Mouse (Mus musculus) layer of hippocampus, postnatal 36 days (tissue): ENCODE data around the gene Hinfp. TPM values are rescaled to one million over a fixed set of nuclear protein-coding genes. Genes with fewer than 3 reads are reported as not detected.
"Not testable (repeated sequence)": the region's sequence is repeated elsewhere in the genome, so short reads cannot be mapped to it uniquely, and the experiment has no call there.

Experiments used
- DNase-seq, 2 experiments: peaks; one replicate each; pipeline ENCODE4 v3.0.0; 2022
- total RNA-seq, 2 experiments: library from RNA; stranded (reverse); gene quantifications; 2 replicates each; pipeline ENCODE4 v1.2.3; 2021

Gene Hinfp
- total RNA-seq, 2 experiments from 2014 or later, result 27.4 to 30.1 TPM

DNA sequence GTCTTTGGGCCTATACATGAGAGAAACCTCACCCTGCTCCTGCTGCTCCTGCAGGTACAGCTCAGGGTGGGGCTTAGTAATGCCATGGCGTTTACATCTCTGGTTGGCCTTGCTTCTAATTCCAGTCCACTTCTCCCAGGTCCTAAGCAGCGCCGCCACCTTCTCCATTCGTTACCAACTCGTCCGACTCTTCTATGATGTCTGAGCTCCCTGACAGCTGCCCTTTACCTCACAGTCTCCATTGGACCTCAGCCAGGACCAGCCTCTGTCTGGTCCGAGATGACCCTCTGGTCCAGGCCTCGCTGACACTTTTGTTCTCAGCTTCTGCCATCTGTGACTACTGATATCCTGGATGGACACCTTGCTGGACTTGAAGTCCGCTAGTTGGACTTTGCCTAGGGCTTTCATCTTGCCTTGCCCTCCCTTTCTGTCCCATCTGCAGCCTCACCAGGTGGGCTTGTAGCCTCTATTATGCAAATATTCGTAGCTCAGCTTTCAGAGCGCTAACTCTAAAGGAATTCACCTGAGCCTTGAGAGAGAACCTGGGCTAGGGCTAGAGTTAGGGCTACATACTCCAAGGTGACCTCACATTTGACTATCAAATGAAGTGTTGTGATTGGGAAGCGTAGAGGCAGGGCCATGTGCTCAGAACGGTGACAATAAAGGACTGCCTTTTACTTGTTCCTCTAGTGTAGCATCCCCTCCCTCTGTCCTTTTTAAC is 27.6 kb upstream of the Hinfp start:
- no peak for DNase-seq

- DNase-seq, result no peak
Measured at GRCm38 (mm10) chr9:44330736-44331135, 25.3 kb upstream of the Hinfp start.

DNA sequence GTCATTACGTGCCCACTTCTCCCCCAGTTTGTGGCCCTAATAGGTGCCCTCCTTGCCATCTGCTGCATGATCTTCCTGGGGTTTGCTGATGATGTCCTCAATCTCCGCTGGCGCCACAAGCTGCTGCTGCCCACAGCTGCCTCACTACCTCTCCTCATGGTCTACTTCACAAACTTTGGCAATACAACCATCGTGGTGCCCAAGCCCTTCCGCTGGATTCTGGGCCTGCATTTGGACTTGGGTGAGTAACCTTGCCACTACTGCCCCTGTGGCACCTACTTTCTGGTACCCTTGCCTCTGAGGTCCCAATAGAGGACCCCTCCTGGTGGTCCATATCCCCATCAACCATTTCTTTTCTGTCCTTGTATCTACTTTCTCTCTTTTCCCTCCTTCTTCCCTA is 22.5 kb upstream of the Hinfp start:
- no peak for DNase-seq

- no peak for DNase-seq
Measured at GRCm38 (mm10) chr9:44327064-44327711, 21.7 kb upstream of the Hinfp start.

GRCm38 (mm10) chr9:44326371-44327063 is 21.0 kb upstream of the Hinfp start:
- DNase-seq, result peak; percentile 85 to 86

- no peak for DNase-seq
Measured at GRCm38 (mm10) chr9:44325768-44326370, 20.4 kb upstream of the Hinfp start, which contains the start of gene Dpagt1. Dpagt1 (plus strand) TSS chr9:44326019.

- not testable (repeated sequence) for DNase-seq
Measured at GRCm38 (mm10) chr9:44325032-44325767, 19.7 kb upstream of the Hinfp start.

DNA sequence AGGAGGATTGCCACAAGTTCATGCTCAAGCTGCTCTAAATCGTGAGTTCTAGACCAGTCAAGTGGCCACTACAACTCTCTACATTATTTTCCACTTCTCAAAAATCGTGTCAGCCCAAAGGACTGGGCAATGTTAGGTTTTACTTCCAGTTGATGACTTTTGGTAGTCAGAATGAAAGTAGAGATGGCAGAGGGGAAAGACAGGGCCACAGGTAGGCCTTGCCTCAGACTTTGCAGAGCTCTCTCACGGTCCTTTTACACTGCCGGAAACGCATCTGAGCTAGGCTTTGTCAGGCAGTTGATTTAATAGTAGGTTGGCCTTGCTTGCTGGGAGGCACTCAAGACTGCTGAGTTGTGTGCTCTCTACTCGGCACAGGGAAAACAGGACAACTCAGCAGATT is 18.7 kb upstream of the Hinfp start:
- no peak for DNase-seq

- DNase-seq, result not testable (repeated sequence)
Measured at GRCm38 (mm10) chr9:44323656-44324055, 18.2 kb upstream of the Hinfp start.

DNA sequence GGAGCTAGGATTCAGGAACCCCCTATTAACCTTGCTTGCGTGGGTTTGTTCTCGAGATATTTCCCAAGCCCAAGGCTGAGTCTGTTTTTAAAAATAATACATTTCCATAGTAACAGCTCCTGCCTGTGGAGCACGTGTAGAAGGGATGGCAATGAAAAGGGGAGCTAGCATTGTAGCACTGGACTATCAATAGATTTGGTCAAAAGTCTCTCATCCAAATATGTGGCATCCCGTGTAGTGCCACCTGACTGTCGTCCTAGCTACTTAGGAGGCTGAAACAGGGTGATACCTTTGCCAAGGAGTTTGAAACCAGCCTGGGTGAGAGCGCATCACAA is 15.3 kb upstream of the Hinfp start:
- DNase-seq, result peak in 1 of 2 experiments; percentile 33

- DNase-seq, result peak; percentile 87
Measured at GRCm38 (mm10) chr9:44319887-44320798, 14.7 kb upstream of the Hinfp start, which contains the start of gene C2cd2l. C2cd2l (minus strand) TSS chr9:44320285.

- DNase-seq, result peak in 1 of 2 experiments; percentile 34
Measured at GRCm38 (mm10) chr9:44319105-44319886, 13.8 kb upstream of the Hinfp start.

DNA sequence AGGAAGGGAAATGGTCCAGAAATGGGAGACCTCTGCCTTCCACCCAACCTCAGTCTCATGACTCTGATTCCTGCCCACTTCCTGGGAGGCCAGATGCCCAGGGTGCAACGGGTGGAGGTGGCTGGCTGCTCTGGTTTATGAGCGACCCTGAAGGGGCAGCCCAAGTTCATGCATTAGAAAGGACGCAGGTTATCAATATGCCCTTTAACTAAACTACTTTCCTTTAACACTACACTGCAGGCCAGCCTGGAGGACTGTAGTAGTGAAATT is 13.3 kb upstream of the Hinfp start:
- DNase-seq, result no peak

- no peak for DNase-seq
Measured at GRCm38 (mm10) chr9:44318076-44318825, 12.8 kb upstream of the Hinfp start.

GRCm38 (mm10) chr9:44317452-44317851 is 12.0 kb upstream of the Hinfp start:
- DNase-seq, result no peak

GRCm38 (mm10) chr9:44314910-44315309 is 9.4 kb upstream of the Hinfp start:
- DNase-seq, result no peak

- no peak for DNase-seq
Measured at GRCm38 (mm10) chr9:44314257-44314547, 8.7 kb upstream of the Hinfp start.

GRCm38 (mm10) chr9:44313476-44314256 is 8.2 kb upstream of the Hinfp start:
- peak; percentile 73 to 82 for DNase-seq
